Mouse (Mus musculus): Measurements from ENCODE around the gene Mmp1b. TPM values are rescaled to one million over a fixed set of nuclear protein-coding genes. Genes with fewer than 3 reads are reported as not detected.

Mmp1b gene
- total and polyA plus RNA-seq, 2 experiments from 2014 or later, result not detected

- Histone ChIP-seq H3K27ac (ENCODE audit: low read depth) (no peak overlapping the region), H3K4me1 (ENCODE audit: control insufficient read depth, insufficient read depth) (no peaks in the 10 kb centered on the region), H3K4me2 (ENCODE audit: low read depth, low read length) (no peak overlapping the region), H3K9ac (replicated peaks; ENCODE audit: low read depth, low read length) (no peak overlapping the region), H3K27me3 (ENCODE audit: control insufficient read depth, insufficient read depth, low read length) (no peaks in the 10 kb centered on the region), H3K36me3 (replicated peaks; ENCODE audit: control insufficient read depth, insufficient read depth, low read length) (no peaks in the 10 kb centered on the region), H3K9me3 (replicated peaks; ENCODE audit: control insufficient read depth, low read length) (no peaks in the 10 kb centered on the region), H3K4me3 (ENCODE audit: low read depth, low read length) (no peak overlapping the region)
- 81% methylated on average over 5 of the region's 6 CpGs for WGBS
- no peak for TF ChIP-seq EP300 (IDR thresholded peaks at IDR 0.05; ENCODE audit: low read depth)
- TF ChIP-seq CTCF (IDR thresholded peaks at IDR 0.05; ENCODE audit: low read depth), result no peak
- DNase-seq (ENCODE audit: low spot score) (no peak), ATAC-seq (ENCODE audit: insufficient read depth, low read depth) (no peak)
Observed at GRCm38 (mm10) chr9:7335766-7336680, 51.8 kb downstream of the Mmp1b start.

GRCm38 (mm10) chr9:7331847-7332246, 56.0 kb downstream of the Mmp1b start:
- H3K27ac ChIP-seq (ENCODE audit: low read depth), result no peak overlapping the region
- no peak overlapping the region for H3K4me3 ChIP-seq (ENCODE audit: low read depth, low read length)
- ATAC-seq (ENCODE audit: insufficient read depth, low read depth) (no peak), DNase-seq (ENCODE audit: low spot score) (no peak)
- no peaks in the 10 kb centered on the region for H3K4me1 ChIP-seq (ENCODE audit: control insufficient read depth, insufficient read depth)
- no peaks in the 10 kb centered on the region for H3K27me3 ChIP-seq (ENCODE audit: control insufficient read depth, insufficient read depth, low read length)
- H3K9ac ChIP-seq (replicated peaks; ENCODE audit: low read depth, low read length), result no peak overlapping the region
- TF ChIP-seq CTCF (IDR thresholded peaks at IDR 0.05; ENCODE audit: low read depth) (no peak), EP300 (IDR thresholded peaks at IDR 0.05; ENCODE audit: low read depth) (no peak)
- no peaks in the 10 kb centered on the region for H3K9me3 ChIP-seq (replicated peaks; ENCODE audit: control insufficient read depth, low read length)
- H3K36me3 ChIP-seq (replicated peaks; ENCODE audit: control insufficient read depth, insufficient read depth, low read length), result no peaks in the 10 kb centered on the region
- H3K4me2 ChIP-seq (ENCODE audit: low read depth, low read length), result no peak overlapping the region

Other genes starting within 250 kb of the Mmp1b start
- gene Dync2h1, start 203.6 kb downstream of the Mmp1b start, total RNA-seq (2014; rRNA removed; ENCODE audit: low replicate concordance), result 6.4 and 8.6 TPM in 2 replicates
- gene Dync2h1, start 203.6 kb downstream of the Mmp1b start, polyA plus RNA-seq (2015; fragmentation: Nextera tagmentation; extraction: Ambion mirVana), result 3.2 and 3.7 TPM in 2 replicates
- 50.6 and 57.4 TPM in 2 replicates for gene Dcun1d5, start 203.5 kb downstream of the Mmp1b start, total RNA-seq (2014; rRNA removed; ENCODE audit: low replicate concordance)
- gene Dcun1d5, start 203.5 kb downstream of the Mmp1b start, polyA plus RNA-seq (2015; fragmentation: Nextera tagmentation; extraction: Ambion mirVana), result 84.8 and 86.1 TPM in 2 replicates
- gene Mmp13, start 115.5 kb downstream of the Mmp1b start, total RNA-seq (2014; rRNA removed; ENCODE audit: low replicate concordance), result 0.35 TPM in 1 of 2 replicates, not detected in the other
- 0.23 and 0.25 TPM in 2 replicates for gene Mmp13, start 115.5 kb downstream of the Mmp1b start, polyA plus RNA-seq (2015; fragmentation: Nextera tagmentation; extraction: Ambion mirVana)
- 0.27 and 0.58 TPM in 2 replicates for gene Mmp12, start 43.7 kb downstream of the Mmp1b start, total RNA-seq (2014; rRNA removed; ENCODE audit: low replicate concordance)
- 1.5 and 4.3 TPM in 2 replicates for gene Mmp12, start 43.7 kb downstream of the Mmp1b start, polyA plus RNA-seq (2015; fragmentation: Nextera tagmentation; extraction: Ambion mirVana)
- not detected in 2 replicates for gene Mmp3, start 57.8 kb upstream of the Mmp1b start, total RNA-seq (2014; rRNA removed; ENCODE audit: low replicate concordance)
- 0.05 TPM in 1 of 2 replicates, not detected in the other for gene Mmp3, start 57.8 kb upstream of the Mmp1b start, polyA plus RNA-seq (2015; fragmentation: Nextera tagmentation; extraction: Ambion mirVana)
- gene Mmp10, start 114.3 kb upstream of the Mmp1b start, total RNA-seq (2014; rRNA removed; ENCODE audit: low replicate concordance), result not detected in 2 replicates
- gene Mmp10, start 114.3 kb upstream of the Mmp1b start, polyA plus RNA-seq (2015; fragmentation: Nextera tagmentation; extraction: Ambion mirVana), result not detected in 2 replicates
- gene Mmp8, start 170.4 kb upstream of the Mmp1b start, total RNA-seq (2014; rRNA removed; ENCODE audit: low replicate concordance), result 1.0 and 1.9 TPM in 2 replicates
- 0.29 and 0.34 TPM in 2 replicates for gene Mmp8, start 170.4 kb upstream of the Mmp1b start, polyA plus RNA-seq (2015; fragmentation: Nextera tagmentation; extraction: Ambion mirVana)
- gene Mmp27, start 183.3 kb upstream of the Mmp1b start, total RNA-seq (2014; rRNA removed; ENCODE audit: low replicate concordance), result not detected in 2 replicates
- not detected in 2 replicates for gene Mmp27, start 183.3 kb upstream of the Mmp1b start, polyA plus RNA-seq (2015; fragmentation: Nextera tagmentation; extraction: Ambion mirVana)
- not detected in 2 replicates for gene Mmp20, start 240.2 kb upstream of the Mmp1b start, total RNA-seq (2014; rRNA removed; ENCODE audit: low replicate concordance)
- gene Mmp20, start 240.2 kb upstream of the Mmp1b start, polyA plus RNA-seq (2015; fragmentation: Nextera tagmentation; extraction: Ambion mirVana), result not detected in 2 replicates